Mouse (Mus musculus): ENCODE results near the gene Igsf3.

Igsf3 gene

DNA sequence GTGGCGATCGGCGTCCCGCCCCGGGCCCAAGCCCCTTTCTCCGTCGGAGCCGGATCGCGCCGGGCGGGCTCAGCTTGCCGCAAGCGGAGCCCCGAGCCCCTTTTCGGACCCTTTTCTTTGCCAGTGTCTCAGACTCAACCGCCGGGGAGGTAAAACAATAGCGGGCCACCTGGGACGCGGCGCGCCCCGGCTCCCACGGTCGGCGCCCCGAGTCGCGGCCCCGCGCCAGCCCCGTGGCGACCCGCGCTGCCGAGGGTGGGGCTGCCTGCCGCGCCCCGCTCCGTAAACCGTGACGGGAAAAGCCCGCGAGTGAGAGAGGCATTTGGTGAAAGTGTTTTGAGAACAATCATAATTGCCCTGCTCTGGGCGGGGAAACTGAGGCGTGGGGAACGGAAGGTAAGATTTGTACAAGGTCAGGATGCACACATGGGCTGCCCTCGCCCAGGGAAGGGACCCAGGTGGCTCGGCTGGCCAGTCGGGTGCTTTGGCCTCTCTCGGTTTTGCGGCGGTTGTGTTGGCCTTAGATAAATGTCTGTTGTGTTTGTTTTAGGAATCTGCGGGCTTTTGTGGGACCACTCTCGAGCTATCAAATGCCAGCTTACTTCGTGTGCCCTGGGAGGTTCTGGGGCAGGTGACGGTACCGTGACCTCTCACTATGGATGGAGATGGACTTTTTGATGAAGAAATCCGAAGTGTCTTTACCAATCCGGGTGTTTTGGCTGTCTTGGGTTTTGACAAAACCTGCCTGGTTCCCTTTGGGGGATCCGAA is 557 bp downstream of the Igsf3 start:
- no peak for DNase-seq

DNA sequence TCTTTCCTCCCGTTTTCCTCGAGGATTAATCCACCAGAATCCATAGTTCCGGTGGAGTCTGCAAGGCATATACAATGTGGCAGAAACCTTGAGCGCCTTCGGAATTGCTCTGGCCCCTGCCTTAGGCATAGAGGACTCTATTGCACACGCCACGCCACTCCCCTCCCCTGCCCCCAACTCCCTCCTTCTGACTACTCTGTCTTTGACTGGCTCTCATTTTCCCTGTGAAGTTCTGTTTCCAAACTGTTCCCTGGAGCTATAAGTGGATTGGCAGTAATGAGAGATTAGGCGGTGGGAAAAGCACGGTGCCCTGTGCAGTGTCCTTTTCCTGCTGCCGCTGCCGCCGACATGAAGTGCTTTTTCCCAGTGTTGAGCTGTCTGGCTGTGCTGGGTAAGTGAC is 1.2 kb downstream of the Igsf3 start:
- DNase-seq, result no peak

DNA sequence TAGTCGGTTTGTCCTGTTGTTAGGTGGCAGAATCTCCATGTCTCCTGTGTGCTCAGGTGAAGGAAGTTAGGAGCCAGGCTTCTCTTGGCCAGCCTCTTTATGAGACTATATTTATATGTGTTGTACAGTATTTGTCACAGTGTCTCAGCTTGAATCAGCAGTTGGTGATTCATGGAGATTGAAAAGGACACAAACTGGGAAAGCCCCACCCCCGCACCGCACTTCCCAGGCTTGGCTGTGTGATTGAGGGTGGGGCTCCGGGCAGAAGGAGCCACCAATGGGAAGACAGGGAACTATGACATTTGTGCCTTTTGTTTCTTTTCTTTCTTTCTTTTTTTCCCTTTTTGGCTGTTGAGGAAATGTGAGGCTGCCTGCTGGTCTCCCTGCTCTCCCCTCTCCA is 2.9 kb downstream of the Igsf3 start:
- DNase-seq, result no peak

DNA sequence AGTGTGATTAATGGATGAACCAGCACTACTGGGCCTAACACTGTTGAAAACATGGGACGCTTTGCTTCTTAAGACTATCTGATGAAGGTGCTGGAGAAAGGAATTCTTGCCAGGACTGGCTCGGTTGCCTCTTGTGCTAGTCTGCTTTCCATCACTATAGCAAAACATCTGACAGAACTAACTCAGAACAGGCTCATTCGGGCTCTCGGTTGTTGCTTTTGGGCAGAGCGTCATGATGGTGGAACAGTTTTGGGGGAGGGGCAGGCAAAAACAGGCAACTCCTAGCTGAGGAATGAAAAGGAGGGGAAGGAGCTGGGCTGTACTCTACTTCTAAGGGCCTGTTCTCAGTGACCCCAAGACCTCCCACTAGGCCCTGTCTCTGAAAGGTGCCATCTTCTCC is 4.8 kb downstream of the Igsf3 start:
- DNase-seq, result no peak

DNA sequence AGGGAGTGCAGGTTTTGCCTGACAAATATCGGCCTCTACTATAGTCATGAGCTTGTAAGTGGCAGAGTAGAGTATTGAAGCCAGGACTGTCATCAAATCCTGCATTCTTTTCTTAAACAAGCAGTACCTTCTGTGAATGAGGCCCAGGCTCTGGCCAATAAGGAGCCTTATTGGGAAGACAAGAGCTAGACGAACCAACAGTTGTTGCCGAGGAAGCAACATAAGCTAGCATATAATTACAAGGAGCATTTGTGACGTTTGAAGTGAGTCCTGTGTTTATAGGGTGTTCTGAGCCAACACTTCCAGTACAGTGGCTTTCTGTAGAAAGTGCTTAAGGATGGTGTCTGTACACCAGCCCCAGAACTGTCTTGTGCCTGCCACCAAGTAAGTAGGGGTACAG is 5.9 kb downstream of the Igsf3 start:
- no peak for DNase-seq

DNA sequence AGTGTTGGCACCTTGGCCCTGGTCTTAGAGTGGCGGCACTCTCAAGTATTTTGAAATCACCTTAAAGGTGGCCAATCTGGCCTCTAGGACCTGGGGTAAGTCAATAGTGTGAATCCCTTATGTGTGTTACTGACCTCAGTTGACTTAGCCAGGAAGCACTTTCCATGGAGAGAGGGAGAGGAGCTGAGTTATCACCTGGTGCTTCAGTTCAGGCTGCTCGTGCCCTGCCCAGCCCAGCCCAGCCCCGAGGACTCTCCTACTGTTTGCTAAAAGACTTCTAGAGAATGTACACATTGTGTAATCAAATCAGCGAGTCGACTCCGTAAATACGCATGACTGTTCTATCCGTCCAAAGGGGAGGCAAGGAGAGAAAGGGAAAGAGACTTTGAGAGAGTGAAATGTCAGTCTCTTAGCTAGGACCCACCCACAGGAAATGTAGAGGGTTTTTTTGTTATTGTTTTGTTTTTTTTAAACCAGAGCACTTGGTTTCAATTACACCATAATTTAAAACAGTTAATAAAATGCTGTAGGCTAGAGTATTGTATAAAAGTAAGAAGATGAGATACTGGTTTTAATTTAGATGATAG is 9.6 kb downstream of the Igsf3 start:
- no peak for DNase-seq

DNA sequence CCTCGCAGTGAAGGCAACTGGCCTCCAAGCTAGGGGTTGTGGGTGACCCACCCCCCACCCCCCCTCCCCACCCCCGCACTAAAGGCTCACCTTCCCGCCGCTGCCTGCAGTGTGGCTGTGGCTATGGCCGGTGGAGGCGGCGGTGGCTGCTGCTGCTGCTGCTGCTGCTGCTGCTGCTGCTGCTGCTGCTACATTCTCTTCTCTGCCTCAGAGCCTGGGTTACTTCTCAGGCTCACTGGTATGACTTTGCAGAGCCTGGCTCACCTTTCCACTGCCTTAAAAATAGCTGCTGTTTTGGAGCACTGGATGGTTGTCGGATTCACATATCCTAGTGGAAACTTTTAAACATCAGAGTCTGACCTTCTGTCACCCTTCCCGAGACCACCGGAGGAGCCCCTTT is 11.0 kb downstream of the Igsf3 start:
- DNase-seq, result no peak

DNA sequence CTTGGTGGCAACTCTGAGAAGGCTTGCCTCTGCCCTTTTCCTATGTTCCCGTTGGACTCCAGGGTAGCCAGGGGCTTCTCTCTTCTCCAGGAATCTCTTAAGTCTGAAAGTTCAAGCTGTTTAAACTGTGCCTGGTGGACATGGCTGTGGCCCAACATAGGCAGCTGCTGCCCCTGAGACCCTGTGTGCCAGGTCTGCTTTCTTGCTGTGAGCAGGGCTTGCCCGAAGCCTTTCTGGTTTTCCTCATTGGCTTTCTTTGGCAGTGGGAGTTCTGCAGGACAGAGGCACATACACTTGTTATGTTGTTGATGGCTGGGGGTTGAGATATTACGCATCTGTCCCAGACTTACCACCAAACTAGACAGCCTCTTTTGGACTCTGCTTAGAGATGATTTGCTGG is 12.7 kb downstream of the Igsf3 start:
- no peak for DNase-seq

DNA sequence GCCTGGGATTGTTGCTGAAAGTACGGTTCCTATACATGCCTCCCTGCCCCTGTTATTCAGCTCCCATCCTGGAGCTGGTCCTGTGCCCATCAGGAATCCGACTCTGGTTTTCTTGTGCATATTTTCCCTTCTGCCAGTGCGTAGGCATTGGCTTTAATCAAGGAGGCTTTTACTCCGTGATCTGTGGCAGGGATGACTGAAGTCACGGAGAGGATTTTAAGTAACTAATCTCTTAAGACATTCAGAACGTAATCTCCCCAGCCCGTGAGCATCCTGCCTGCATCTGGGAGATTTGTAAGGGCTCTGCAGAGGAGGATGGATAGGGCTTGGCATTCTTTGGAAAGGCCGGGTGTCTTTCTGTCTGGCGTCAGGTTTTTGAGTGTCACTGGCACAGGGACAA is 13.6 kb downstream of the Igsf3 start:
- DNase-seq, result no peak

DNA sequence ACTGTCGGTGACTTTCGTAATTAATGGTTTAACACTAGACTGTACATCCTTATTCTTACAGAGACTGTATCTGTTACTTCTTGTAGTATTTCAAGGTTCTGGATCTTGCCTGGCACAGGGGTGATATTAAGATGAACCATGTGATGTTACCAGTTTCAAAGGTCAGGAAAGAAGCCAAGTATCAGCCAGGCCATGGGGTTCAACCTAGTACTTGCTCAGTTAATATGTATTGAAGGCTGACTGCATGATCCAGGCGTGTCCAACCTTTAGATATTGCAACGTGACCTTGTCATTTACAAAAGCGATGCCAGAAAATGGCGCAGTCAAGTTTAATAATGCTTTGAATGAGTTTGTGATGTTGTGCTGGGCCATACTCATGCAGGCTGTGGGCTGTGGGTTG is 15.1 kb downstream of the Igsf3 start:
- peak; percentile 92 for DNase-seq

DNA sequence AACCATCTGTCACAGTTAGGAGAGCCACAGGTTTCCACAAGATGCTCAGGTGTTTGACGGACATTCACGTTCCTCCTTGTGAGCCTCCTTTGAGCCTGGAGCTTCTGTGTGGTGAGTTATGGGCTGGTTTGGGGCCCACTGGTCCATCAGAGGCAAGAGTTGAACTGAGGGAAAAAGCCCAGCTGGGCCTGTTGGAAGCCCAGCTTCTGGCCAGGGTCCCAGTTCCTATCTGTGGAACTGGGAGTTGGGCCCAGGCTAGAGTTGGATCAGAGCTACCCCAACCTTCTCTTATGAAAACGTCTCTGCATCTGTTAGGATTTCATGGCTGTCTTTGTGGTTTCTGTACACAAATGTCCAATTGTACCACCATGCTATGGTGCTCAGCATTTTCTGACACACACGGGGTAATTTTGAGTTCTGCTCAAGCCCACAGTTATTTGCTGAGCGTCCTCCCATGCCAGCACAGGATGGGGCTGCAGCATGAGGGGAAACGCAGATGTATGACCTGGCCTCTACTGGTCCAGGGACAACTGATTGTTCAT is 16.3 kb downstream of the Igsf3 start:
- DNase-seq, result no peak

DNA sequence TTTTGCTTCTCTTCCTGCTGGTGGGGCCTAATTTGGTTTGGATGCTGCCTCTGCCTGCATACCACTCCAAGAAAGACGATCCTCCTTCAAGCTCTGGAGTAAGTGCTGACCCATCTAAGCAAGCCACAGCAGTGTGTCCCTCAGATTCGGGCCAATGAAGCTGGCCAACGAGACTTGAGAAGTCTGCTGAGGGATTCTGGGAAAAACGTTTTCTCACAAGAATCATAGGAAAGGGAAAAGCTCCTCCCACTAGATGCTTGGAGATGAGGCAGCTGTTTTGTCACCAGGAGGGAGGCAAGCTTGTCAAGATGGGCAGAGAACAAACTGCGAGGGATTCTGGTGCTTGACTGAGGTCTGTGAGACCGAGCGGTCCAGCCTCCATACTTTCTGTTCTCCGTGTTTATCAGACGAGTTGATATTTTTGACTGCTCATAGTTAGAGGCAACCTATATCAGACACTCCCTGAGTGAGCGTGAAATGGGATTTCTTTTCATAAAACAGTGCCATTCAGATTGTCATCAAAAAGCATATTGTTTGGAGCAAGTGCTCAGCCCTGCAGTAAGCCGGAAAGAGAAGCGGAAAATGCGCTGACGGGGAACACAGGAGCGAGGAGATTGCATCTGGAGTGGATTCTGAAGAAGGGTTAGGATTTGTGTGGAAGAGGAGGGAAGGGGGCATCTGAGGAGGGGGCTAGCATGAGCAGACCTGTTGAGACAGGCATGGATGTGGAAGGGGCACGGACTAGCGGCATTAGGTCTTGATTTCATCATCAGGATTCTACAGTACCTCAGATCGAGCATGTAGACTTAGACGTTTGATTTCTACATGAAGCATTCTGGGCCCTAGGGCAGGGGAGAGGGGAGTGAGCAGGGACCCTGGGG is 17.0 kb downstream of the Igsf3 start:
- DNase-seq, result no peak

DNA sequence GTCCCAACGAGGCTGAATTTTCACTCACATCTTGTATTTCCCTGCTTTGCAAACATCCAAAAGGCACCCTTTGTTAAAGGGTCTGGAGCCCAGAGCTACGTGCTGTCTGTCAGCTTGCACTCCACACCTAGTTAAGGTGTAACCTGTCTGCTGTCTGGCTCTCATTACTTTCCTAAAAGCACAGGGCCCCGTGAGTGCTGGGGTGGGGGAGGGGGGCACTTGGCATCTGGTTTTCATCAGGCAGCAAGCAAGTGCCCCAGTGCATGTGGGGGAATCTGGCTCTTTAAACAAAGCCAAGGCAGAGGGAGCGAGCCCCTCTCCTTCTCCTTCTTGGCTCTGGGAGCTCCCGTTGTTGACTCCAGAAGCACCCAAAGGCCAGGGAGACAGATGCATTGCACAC is 18.5 kb downstream of the Igsf3 start:
- DNase-seq, result no peak

DNA sequence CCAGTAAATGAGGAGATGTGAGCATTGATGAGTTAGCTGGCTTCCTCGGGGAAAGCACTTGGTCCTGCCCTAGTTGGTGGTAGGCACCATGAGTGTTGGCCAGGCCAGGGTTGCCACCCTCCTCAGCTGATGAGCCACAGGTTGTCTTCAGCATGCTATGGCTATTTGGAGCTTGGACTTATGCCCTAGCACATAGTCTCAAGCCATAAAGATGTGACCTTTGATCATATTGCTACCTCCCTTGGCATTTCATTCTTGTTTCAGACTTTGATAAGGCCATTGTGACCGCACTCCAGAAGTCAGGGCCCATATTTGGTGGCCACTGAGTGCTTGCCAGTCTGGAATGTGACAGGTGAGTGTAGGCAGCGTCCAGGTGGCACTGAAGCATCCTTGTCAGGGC is 19.2 kb downstream of the Igsf3 start:
- DNase-seq, result no peak

DNA sequence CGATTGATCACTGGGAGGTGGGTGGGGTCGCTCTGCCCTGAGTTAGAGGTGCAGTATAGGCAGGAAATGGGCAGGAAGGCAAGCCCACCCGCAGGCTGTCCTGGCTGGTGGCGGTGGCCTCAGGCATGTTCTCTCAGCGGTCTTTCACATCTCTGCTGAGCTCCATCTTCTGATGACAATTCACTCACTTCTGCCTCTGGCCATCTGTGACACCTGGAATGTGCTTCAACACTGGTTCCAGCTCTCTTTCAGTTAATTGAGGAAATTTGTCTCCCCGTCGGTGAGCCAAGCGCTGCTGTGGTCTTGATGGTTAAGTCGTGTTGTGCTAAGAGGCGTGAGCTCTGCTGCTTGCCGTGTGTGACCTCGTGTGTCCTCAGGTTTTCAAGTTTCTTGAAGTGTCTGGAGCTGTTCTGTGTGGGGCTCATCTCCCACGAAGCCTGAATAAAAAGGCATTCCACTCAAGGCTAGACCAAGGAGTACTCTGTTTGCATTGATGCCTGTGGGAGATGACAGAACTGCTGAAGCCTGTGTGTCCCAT is 19.9 kb downstream of the Igsf3 start:
- DNase-seq, result no peak

DNA sequence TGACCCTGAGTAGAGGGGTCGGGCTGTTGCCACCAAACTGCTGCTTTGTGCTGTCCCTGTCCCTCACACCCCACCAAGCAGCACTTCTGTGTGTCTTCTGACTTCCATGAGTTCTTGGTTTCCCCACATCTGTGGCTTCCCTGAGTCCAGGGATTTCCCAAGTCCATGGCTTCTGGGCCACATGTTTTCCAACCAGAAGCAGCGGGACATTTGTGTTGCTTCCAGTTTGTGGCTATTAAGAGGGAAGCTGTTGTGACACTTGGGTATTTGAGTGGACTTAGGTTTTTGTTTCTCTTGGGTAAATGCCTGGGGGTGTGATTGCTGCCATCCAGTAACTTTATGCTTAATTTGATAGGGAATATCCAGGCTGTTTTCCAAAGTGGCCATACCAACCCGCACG is 20.5 kb downstream of the Igsf3 start:
- DNase-seq, result no peak

DNA sequence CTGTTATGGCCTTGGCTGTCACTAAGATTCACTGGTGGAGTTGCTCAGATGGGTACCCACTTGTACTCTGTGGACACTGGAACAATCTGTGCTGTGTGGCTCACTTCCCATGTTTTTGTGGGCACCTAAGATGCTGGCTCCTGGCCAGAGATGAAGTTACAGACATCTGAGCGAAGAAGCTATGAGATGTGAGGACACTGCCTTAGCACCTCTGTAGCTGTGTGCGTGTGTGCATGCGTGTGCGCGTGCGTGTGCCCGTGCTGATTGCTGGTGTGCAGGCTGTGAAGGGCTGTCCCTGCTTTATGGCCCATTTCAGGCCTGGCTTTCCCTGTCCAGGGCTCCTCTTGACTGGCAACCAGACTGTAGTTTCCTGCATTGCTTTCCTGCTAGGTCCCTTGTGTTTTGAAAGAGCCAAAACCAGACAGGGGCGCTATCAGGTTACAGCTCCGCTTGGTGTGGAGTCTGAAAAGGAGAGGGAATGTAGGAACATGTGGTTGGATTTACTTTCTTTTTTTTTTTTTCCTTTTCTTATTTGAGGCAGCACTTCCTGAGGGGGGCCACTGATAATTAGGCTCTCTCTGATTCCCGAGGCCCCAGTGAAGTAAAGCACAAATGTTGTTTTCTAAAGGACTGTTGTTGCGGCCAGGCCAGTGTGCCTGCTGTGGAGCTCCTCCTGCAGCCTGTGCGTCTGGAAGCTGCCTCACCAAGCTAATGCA is 21.3 kb downstream of the Igsf3 start:
- DNase-seq, result no peak

DNA sequence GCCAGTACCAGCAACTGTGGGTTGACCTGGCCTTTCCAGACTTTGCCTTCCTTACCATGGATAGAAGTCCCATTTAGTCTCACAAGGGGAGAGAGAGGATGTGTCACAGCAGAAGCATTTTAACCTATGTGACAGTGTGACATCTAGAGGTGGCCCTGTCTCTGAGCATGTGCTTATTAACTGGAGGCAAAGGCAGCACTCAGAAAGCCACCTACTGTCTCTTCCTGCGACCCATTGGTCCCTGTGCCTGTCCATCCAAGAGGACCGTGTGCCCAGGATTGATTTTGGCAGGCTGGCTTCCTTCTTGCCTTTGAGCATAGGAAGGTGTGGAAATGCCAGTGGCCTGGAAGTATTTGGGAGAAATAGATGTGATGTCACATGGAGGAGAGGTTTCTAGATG is 22.0 kb downstream of the Igsf3 start:
- DNase-seq, result no peak

DNA sequence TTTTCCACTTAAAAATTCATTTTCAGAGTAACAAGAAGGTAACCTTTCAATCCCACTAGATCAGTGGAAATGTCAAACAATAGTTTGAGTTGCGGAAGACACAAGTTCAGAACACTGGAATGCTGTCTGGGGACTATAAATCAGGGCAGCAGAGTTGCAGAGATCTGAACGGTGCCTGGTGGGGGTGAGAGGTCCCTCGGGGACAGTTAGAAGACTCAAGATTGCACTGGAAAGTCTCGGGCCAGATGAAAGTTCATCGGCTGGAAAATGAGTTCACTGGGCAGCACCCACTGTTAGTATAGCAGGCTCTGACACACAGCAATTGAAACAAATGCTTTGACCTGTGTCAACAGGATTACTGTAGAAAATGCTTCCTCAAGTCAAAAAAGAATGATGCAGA is 24.6 kb downstream of the Igsf3 start:
- no peak for DNase-seq

DNA sequence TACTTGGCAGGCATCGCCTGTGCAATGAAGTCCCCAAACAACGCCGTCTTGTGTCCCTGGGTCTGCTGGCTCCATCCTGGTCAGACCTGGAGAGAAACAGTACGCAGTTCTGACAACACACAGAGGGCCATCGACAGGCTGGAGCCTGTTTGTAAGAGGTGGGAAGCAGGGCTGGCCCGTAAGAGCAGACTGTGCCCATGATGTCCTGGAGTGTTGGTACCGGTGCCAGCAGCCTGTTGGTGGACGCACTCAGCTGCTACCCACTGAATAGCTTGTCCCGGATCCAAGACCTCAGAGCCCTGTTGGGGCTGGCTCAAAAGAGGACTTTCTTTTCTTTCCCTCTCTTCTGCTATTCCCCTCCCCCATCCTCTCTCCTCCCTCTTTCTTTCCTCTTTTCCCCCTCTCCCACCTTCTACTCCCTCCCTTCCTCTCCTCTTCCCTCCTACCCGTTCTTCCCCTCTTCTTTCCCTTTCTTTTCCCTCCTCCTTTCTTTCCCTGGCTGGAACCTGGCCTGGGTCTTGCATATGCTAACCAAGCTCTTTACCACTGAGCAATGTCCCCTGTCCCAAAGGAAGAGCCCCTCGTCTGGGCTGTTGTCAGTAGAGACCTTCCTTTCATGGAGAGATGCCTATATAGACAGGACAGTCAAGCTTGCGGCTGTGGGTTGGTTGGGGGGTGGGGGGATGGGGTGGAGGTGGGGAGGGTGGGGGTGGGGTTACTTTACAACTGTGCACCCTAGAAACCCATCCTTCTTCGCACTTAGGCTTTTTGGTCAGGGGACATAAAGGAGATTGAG is 27.9 kb downstream of the Igsf3 start:
- no peak for DNase-seq

DNA sequence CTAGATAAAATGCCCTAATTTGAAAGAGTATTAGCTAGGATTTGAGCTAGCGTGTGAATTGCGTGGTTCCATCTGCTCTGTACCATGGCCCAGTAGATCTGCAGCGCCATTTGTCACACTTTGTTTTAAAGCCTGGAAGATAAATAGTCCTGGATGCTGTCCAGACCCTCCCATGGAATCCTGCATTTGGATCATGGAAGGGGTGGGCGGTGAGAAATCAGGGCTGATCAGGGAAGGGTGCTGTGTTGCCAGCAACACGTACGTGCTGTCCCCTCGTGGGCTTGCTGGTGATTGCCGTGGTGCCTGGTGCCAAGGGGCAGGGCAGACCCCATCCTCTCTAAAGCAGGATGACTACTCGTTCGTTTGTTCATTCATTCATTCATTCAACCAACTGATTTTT is 28.6 kb downstream of the Igsf3 start:
- no peak for DNase-seq

DNA sequence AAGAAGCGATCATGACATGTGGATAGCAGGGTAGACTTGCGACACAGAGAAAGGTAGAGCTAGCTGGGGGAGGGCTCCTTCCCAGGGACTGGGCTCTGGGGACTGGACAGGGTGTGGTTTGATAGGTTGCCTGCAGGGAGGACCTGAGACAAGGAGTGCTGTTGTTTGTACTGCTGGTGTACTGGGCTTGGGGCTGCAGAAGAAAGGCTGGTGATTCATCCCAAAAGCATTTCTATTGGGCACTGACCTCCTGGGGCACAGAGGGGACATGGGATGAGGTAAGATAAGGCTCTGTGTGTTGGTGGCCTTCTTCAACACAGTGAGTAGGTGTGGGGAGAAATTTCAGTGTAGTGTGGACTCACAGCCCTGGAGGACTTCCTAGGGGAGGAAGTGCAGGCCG is 29.2 kb downstream of the Igsf3 start:
- DNase-seq, result no peak

Data from kidney, adult 9 months (tissue).